Mouse (Mus musculus) urinary bladder, postnatal 25 days (tissue): ENCODE results near the gene Pyroxd1.
"Not testable (repeated sequence)": the region's sequence is repeated elsewhere in the genome, so short reads cannot be mapped to it uniquely, and the experiment has no call there.

ENCODE experiments used
- DNase-seq: peaks from one replicate; pipeline ENCODE4 v3.0.0; 2022; ENCODE audit warnings: low spot score

The Pyroxd1 gene

DNA sequence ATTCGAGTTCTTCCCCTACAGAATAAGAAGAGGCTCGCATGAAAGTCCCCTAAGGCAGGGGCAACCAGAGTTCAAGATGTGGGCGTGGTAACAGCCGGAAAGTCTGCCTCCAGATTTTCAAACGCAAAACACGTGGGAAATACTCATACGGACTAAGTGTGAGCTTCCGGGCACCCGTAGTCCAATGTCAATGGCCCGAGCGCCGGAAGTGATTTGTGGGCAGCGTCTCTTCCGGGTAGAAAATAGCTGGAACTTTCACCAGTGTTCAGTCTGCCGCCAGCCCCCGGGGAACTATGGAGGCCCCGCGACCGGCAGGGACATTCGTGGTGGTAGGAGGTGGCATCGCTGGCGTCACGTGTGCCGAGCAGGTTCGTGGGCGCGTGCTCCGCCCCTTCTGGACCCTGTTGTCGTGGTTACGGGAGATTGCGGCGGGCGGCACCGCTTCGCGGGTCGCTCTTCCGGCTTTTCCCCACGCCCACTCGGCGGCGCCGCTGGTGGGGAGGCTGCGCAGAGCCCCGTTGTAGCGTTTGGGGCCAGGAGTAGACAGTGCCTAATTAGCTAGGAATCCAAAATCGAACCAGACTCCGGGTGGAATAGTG, at the start of gene Pyroxd1:
Gene Pyroxd1 (plus strand): TSS at position 215 of the 599 bp plus-strand sequence.
- peak; percentile 74 for DNase-seq

DNA sequence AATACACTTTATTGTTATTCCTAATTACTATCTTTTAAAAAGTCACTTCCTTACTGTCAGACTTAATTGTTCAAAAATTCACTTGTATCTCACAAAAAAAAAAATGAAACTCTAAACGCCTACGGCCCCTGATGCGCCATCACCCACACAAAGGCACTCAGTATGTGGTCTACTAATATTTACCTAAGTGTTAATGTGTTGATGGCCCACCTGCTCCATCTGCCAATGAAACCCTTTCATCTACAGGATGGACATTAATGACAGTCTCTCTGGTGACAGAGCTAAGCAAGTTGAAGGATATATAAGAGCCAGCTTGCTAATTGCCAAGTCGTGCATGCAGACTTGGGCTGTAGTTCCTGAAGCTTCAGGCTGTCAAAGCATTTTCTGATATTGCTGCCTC, 47.4 kb upstream of the Pyroxd1 start, which contains the start of gene Iapp:
Gene Iapp (plus strand): TSS at position 326 of the 400 bp plus-strand sequence.
- no peak for DNase-seq

DNA sequence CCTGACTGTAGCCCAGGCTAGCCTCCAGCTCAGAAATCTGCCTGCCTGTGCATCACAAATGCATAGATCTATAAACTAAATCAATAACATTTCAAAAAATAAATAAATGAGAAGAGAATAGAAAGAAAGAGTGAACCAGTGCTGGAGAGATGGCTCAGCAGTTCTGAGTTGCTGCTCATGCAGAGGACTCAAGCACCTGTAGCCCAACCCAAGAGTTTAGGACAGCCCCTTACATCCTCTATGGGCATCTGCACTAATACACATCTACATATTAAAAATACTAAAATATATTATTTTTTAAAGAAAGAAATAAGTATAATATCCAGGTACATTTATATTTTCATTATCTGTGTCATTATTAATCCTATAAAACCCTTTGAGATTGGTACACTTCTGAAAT, 40.4 kb upstream of the Pyroxd1 start:
- DNase-seq: no peak

DNA sequence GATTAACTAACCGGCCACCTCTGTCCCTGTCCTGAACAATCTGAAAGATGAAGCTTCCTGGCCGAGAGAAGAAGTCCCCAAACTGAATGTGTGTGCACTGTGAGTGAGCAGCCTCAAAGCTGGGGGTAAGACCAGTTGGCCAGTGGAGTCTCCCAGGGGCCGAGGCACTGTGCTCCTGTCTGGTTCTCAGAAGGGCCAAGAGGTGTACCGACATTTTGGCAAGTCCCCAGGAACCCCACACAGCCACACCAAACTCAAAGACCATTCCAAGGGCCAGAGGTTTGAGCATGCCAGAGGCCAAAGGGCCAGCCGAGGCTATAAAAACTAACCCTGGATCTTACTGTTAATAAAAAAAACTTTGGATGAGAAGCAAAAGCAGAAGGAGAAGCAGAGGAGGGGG, 31.2 kb upstream of the Pyroxd1 start:
- no peak for DNase-seq

DNA sequence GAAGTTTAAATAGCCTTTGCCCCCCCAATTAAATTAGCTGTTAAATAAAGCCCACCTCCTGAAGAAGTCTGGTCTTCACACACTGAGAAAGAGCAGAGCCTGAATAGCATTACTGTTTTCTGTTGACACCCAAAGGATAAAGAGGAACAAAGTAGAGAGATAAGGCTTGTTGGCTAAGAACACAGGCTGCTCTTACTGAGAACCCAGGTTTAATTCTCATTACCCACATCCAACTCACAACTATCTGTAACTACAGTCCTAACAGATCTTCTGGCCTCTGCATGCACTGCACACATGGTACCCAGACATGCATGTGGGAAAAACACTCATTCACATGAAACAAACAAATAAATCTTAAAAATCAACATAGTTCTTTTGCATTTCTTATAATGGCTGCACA, 28.3 kb upstream of the Pyroxd1 start:
- DNase-seq: no peak

DNA sequence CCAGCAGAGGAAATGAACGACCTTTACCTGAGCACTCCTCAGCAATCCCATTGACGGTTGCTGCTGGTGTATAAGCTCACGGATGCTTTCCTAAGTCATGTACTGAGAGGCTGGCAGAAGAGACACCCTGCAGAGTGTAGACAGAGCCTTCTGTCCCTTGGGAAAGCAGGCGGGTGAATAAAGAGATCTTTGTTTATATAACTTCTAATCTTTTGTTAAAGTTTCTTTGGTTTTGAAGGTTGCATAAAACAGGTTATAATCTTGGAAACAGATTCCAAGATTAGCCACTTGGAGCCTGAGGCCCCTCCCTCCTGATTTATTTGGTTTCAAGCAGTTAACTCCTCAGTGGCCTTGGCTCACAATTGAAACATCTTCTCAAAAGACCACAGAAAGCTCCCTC, 22.6 kb upstream of the Pyroxd1 start, which contains the start of gene Slco1a5:
Gene Slco1a5 (minus strand): TSS at position 101 of the 400 bp plus-strand sequence.
- no peak for DNase-seq

DNA sequence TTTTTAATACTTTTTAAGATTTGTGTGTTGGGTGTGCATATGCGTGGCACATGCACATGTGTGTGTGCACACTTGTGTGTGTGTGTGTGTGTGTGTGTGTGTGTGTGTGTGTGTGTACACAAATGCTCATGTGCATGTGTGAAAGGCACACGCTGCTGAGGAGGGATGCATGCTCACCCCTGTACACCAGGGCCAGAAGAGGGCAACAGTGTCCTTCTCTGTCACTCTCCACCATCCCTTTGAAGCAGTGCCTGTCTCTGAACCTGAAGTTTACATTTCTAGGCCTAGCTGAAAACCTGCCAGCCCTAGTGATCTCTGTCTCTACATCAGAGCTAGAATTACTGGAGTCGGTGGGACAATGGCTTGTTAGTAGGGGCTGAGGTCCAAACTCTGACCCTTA, 18.9 kb upstream of the Pyroxd1 start:
- DNase-seq: no peak

DNA sequence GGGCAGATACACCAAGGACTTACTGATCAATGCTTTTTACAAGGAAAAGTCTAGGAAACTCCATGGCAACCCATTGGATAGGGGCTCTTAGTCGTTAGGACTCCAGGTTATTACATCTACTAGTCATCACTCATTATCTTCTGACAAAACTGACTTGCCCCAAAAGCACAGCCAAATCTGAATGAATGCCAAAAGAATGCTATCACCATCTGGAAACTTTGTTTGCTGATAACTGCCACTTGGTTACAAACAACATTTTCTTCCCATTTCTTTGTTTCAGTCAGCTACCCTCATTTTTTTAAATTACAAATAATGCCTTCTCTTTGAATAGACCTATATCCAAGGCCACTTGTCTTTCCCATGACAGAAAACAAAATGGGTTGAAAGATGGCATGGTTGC, 16.3 kb upstream of the Pyroxd1 start:
- DNase-seq: no peak

DNA sequence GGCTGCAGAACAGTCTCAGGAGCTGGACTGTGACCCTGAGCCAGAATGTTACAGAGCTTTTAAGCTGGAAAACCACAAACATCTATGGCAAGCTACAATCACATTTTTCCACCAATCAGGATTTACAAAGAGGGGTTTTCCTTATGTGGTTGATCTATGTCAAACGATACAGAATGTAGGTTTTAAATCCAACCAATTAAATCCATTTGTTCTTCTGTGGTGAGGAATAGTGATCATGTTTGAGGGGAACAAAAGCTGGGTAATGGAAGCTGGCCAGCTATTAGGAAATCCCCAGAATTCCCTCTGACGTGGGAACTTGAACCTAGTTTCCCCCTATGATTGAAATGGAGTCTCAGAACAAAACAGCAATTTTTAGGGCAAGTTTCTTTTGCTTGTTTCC, 6.5 kb upstream of the Pyroxd1 start:
- no peak for DNase-seq

DNA sequence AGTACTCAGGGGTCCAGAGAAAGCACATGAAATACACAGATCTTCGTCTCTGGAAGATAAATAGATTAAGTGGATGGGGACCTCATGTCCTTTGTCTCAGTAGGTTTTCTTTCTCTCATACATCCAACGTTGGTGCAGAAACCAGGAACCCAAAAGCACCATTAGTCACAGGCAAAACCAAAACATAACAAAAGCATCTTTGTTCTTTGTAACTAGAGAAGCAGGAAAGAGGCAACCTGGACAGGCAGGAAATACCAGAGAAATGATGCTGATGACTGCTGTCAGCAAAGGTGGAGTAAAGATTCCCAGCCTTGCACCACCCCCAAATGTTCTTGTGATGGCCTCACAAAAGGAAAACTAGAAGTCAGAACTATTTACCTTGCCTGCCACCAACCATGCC, 5.9 kb upstream of the Pyroxd1 start:
- no peak for DNase-seq

DNA sequence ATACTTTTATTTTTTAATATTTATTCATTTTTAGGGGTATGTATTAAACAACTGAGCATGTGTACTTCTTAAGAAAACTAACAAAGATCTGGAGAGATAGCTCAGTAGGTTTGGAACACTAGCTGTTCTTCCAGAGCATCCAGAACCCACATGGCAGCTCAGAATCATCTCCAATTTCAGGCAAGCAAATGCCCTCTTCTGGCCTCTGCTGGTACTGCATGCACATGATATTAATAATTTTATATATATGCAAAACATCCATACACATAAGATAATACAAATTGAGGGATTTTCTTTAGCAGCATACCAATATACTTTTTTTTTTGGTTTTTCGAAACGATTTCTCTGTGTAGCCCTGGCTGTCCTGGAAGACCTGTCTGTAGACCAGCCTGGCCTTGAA, 1.9 kb upstream of the Pyroxd1 start:
- peak; percentile 24 for DNase-seq

DNA sequence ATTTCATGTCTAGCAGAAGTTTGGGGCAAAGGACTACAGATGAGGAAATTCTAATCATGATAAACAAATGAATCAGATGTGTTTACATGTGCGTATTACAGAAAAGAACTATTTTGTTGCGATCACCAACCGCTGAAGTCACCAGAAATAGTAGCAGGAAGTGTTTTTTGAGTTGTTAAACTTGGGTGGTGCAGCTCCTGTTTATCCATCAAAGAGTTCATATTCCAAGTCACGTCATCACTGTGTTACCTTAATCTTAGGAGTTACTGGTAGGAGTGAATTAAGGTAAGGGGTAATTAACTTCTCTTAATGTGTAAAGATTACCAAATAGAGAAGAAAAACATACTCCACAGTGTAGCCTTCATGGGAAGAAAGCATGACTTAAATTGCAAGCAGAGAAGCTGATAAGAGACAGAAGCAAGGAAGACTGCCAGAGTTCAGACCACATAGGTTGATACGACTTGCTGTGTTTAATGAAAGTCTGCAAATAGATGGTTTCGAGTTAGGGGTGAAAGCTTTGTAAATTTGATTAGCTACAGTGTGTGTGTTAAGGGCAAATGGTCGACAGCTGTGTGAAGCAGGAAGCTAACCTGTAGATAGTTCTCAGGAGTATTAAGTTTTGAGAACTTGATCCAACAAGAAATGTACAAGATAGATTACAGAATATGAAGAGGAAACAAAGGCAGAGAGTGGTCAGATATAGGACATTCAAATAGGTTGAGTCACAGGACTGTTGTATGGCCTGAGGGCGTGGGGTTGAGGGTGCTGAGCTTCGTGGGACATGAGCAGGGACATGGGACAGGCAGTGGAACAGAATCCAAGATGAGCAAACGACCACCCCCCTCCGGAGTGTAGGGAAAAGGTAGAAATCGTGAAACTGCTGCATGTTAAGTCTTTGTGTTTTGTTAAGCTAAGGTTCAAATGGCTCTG, 992 bp downstream of the Pyroxd1 start:
- DNase-seq: no peak

DNA sequence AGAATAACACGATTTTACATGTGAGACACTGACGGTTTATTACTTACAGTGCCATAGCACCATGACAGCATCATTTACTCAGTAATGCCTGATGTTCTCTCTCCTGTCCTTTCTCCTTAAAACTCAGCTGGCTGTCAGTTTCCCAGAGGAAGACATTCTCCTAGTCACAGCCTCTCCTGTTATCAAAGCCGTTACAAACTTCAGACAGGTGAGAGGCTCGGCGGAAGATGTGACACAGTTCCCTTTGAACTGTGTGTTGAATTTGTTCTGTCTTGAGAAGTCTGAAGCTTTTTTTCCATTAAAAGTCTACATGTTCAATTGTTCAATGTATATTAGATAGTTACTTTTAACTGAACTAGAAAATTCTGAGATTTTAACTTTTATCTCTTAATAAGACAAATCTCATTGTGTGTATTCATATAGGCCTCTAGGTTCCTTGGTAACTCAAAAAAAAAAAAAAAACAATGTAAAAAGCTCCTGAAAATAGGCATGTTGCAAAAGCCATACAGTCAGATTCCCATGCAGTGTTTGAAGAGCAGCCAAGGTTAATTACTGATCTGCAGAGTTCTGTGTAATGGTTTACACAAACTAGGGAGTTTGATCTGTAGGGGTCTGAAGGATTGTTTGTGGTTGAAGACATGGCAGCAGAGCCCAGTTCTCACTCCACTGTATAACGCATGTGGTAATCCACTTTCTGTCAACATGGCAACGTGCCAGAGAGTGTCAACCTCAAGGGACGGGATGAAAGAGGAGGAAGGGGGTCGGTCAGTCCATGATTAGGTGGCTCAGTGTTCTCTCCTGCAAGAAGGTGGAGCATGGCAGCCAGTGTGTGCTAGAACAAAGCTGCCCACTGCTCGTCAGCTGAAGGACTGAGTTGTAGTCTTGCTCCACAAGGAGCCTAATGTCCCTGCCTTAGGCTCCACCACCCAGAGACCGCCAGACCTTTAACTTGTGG, 2.3 kb downstream of the Pyroxd1 start:
- no peak for DNase-seq

DNA sequence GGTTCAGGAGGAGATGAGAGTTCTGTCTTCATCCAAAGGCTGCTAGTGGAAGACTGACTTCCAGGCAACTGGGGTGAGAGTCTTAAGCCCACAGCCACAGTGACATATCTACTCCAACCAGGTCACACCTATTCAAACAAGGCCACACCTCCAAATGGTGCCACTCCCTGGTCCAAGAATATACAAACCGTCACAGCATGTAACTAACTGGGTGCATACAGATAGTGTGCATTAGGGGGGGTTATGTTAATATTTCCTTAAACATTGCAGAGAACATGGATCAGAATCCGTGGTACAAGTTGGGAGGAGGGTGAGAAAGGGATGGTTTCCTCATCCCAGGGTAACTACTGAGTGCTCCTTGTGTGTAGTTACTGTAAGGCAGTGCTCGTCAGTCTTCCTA, 6.6 kb downstream of the Pyroxd1 start:
- not testable (repeated sequence) for DNase-seq

DNA sequence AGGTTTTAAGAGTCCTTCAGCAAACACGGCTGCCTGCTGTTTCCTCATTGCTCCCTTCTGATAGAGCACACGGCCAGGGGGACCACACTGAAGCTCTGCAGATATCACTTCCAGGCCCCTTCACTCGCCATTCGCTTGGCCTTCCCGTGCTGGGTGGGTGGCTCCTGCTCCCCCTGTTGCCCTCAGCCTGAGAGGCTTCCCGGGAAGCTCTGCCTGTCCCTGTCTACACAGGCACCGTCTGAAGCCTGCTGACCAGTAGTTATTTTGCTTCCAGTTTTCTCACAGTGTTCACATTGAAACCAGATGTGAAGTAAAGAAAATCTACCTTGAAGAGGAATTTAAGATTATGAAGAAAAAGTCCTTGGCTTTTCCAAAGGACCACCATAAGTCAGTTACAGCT, 11.7 kb downstream of the Pyroxd1 start:
- no peak for DNase-seq

DNA sequence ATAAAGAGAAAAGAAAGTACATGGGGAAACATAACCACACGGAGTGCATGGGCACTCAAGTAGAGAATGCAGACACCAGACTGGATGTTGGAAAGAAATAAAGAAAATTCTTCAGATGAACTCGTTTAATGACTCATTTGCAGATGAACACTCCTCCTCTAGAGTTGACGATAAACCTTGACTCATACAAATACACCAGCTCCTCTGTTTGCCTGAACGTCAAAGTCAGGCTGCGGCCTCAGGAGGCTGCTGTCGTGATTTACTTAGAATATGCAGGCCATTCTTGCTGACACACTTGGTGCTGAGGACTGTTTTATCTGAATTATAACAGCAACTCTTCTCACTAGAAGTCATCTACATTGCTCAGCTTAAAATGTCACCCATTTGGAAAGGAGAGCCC, 16.6 kb downstream of the Pyroxd1 start:
- no peak for DNase-seq

DNA sequence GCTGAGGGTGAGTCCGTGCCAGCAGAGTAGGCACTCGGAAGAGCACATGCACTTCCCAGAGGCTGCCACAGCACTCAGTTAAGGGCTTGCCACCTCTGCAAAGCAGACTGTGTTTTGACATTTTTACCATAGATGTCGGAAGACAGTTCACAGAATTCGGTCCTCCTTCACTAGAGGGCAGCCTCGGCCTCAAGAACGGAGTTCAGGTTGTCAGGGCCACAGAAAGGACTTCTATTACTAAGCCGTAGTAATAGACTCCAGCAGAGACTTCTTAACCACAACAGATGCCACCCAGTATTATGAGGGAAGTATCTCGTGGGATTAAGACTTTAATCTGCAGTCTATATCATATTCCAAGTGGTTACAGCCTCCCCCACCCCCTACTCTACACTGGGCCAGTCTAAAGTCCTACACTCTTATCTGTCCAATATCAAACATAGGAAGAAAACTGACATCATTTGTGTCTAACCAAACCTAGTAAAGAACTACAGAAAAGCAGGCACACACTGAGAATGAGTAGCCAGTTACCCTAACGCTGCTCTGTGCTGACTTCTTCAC, 17.6 kb downstream of the Pyroxd1 start:
- DNase-seq: no peak

DNA sequence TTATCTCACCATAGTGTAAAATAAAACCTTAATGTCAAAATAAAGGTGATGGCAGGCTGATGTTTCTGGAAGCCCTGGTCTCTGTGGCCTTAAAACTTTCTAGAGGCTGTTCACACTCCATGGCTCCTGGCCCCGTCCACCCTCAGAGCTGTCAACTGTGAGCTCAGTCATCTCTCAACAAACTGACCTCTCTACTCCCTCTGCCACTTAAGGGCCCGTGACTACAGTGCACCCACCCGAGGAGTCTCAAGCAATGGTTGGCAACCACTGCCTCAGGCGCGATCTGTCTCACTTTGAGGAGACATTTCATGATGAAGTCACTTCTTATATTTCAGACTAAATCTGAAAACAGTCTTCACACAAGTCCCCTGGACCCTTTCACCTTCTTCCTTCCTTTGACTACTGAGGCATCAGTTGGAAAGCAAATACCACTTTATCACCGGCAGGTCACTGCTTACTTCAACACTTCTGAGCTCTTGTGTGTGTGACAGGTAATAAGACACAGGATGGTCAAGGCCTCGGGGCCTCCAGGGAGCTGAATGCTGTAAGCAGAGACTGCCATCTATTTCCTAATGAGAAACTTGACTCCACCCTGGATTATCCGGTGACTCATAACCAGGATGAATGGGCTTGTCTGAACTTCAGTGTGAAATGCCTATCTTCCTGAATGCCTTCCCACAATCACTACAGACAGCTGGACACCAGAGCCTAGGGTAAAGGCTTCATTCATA, 20.5 kb downstream of the Pyroxd1 start:
- no peak for DNase-seq

DNA sequence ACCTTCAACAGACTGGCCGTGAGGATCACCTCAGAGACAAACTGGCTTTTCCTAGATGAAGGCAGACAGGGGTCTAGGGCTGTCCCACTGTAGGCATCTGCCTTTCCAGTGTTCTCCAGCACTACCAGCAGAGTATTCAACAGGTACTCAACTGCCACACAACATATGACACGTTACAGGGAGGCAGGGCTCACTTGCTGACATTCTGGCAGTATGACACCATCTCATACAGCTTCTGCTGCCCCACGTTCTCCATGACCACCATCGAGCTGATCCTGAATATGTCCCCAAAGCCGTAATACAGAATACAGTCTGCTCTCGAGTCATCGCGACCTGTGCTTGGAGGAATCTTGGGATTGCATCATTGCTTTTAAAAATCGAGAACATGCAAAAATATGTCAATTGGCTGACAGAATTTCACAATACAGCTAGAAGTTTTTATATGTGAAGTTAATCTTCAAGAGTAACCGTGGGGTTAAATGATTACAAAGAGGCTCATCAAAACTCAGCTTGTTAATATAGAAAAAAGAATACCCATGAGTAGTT, 21.1 kb downstream of the Pyroxd1 start:
- DNase-seq: no peak

DNA sequence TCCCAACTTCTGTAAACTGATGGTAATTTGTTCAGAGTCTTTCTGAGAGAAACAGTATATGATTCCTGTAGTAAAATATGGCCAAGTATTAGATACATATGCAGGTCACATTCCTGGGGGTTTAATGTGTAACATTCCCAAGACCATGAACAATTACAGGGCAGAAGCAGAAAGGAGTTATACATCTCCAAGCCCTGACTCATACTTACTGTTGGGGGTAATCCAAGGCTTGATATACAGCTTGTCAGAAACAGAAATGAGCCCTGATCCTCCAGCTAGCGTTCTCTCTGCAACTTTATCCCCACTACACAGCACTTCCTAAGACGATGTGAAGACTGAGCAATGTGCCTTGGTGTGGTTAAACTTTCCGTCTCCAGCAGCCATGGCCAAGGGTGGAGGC, 22.1 kb downstream of the Pyroxd1 start:
- no peak for DNase-seq

DNA sequence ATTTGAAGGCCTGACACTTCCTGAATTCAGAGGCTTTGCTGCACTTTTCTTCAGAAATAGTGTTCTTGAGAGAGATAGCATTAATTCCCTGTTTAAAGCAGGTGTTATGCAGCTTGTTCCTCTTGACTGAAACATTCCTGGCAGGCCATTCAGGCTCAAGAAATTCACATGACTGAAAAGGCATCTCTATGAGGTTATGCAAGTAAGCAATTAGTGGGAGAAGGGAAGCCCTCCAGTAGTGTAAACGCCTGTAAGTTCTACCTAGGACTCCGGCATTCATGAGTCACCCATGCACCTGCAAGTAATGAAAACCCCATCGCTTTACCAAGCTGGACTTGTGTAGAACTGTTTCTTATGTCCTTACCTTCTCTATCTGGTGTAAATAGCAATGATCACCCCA, 24.1 kb downstream of the Pyroxd1 start:
- DNase-seq: no peak
